Mouse (Mus musculus): ENCODE data around the gene Frk.

GRCm38 (mm10) chr10:34449469-34449868 is 33.7 kb upstream of the Frk start:
- TF ChIP-seq CTCF (IDR thresholded peaks at IDR 0.05; ENCODE audit: low read depth, low read length) = no peak
- no peak for TF ChIP-seq TAL1 (conservative IDR thresholded peaks at IDR 0.05; ENCODE audit: low read depth, low read length)
- no peak for TF ChIP-seq GATA1 (IDR thresholded peaks at IDR 0.05; ENCODE audit: borderline replicate concordance, low read length)
- no peak for TF ChIP-seq POLR2AphosphoS5 (IDR thresholded peaks at IDR 0.05; ENCODE audit: insufficient replicate concordance, low read depth, low read length)

All from G1E (cell line).